Mouse (Mus musculus): ENCODE results near the gene Cldn7. TPM values are rescaled to one million over a fixed set of nuclear protein-coding genes. Genes with fewer than 3 reads are reported as not detected.

Cldn7 gene
- total and polyA plus RNA-seq, 2 experiments from 2014 or later: 0.34 TPM; not detected in 1

DNA sequence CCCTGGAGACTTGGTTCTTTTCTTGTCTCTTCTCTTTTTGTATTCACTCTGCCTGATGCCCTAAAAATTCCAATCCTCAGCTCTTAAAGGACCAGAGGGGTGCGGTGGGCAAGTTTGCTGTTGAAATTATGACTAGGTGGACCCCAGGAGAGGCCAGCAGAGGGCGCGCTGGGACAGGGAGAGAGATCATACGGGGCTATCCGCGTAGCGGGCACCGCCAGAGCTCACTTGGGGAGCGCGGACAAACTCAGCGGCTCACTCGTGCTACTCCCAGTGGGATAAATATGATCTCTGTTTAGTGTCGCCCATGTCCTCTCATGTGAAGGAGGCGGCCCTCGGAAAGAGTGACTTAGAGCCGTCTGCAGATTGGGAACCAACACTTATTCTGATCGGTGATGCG, 30.4 kb upstream of the Cldn7 start:
- no peak overlapping the region for H3K4me3 ChIP-seq (ENCODE audit: low read depth, low read length)
- no peaks in the 10 kb centered on the region for H3K27me3 ChIP-seq (ENCODE audit: insufficient read depth, low read length)
- no peaks in the 10 kb centered on the region for H3K36me3 ChIP-seq (ENCODE audit: insufficient read depth)
- WGBS: 1% methylated on average over 18 of the region's 18 CpGs
- no peak overlapping the region for H3K27ac ChIP-seq (ENCODE audit: low read depth, low read length)
- H3K9ac ChIP-seq: no peak overlapping the region
- peaks cover 8% of the 10 kb centered on the region for H3K4me1 ChIP-seq (ENCODE audit: insufficient read depth)
- peak overlapping the region; percentile 13; the same call in 1 of the 2 replicates for H3K4me2 ChIP-seq (ENCODE audit: low read depth)
- no peaks in the 10 kb centered on the region for H3K9me3 ChIP-seq (ENCODE audit: low read length)
- DNase-seq (peak; percentile 91), ATAC-seq (peak; percentile 74)
- peak; percentile 90 for TF ChIP-seq CTCF (IDR thresholded peaks at IDR 0.05; ENCODE audit: low read depth)

DNA sequence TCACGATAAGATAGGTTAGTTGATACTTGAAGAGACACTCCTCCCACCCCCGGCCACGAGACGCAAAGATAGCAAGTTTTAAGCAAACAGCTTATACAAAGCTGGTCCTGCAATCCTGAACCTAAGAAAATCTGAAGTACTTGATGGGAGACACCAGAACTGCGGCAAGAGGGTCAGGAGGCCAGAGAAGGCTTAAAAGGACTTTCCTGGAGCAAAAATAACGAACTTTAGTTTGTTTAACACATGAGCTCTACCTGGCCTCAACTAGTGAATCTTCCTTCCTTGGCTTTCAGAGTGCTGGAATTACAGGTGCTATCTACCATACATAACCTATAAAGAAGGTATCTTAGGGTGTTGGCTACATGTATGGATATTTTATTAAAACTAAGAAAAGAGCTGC, 29.9 kb upstream of the Cldn7 start:
- no peak overlapping the region for H3K4me2 ChIP-seq (ENCODE audit: low read depth)
- ATAC-seq (no peak), DNase-seq (no peak)
- peaks cover 8% of the 10 kb centered on the region for H3K4me1 ChIP-seq (ENCODE audit: insufficient read depth)
- H3K27ac ChIP-seq (ENCODE audit: low read depth, low read length): no peak overlapping the region
- no peak overlapping the region for H3K4me3 ChIP-seq (ENCODE audit: low read depth, low read length)
- H3K27me3 ChIP-seq (ENCODE audit: insufficient read depth, low read length): no peaks in the 10 kb centered on the region
- TF ChIP-seq CTCF (IDR thresholded peaks at IDR 0.05; ENCODE audit: low read depth): no peak
- no peaks in the 10 kb centered on the region for H3K9me3 ChIP-seq (ENCODE audit: low read length)
- no peak overlapping the region for H3K9ac ChIP-seq
- H3K36me3 ChIP-seq (ENCODE audit: insufficient read depth): no peaks in the 10 kb centered on the region
- WGBS: 15% methylated on average over 6 of the region's 6 CpGs

DNA sequence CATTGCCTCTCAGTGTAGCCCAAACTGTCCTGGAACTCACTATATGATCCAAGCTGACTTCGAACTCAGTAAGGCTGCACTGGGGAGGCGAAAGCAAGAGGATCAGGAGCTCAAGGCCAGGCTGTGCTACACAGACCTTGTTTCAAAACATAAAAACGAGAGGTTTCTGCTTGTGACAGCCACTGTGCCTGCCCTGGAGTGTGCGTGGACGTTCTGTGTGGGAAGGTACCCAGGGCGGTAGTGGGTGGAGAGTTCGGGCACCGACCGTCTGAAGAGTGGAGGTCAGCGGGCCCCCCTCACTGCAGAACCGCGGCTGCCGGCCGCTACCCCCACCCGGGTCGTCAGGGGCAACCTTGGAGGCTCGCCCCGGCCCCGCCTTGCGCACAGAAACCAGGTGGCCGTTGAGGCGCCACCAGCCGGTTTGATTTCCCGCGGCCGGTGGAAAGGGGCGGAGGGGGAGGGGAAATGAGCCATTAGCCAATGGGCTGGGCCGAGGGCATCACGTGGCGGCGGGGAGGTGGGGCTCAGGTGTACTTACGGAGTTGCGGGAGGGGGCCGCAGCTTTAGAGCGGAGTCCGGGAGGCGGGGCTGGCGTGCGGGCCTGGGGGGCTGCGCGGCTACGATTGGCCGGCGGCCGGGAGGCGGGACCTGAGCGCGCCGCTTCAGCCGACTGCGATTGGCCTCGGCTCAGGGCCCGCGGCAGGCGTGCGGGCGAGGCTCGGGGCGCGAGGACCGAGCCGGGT, 29.3 kb upstream of the Cldn7 start, which contains the start of gene Ybx2:
Gene Ybx2 (plus strand): TSS at position 660 of the 743 bp plus-strand sequence.
- 3% methylated on average over 49 of the region's 62 CpGs for WGBS
- no peaks in the 10 kb centered on the region for H3K27me3 ChIP-seq (ENCODE audit: insufficient read depth, low read length)
- H3K9ac ChIP-seq: peak within 1 kb of the TSS; percentile 55
- H3K4me1 ChIP-seq (ENCODE audit: insufficient read depth): peaks cover 8% of the 10 kb centered on the region
- ATAC-seq (peak; percentile 93), DNase-seq (peak; percentile 93)
- H3K36me3 ChIP-seq (ENCODE audit: insufficient read depth): no peaks in the 10 kb centered on the region
- H3K4me3 ChIP-seq (ENCODE audit: low read depth, low read length): peak within 1 kb of the TSS; percentile 55
- peak within 1 kb of the TSS; percentile 98 for H3K4me2 ChIP-seq (ENCODE audit: low read depth)
- no peaks in the 10 kb centered on the region for H3K9me3 ChIP-seq (ENCODE audit: low read length)
- H3K27ac ChIP-seq (ENCODE audit: low read depth, low read length): no peak within 1 kb of the TSS
- 0 out of 2 replicates have a peak, but pooled peaks have one; percentile 23 for TF ChIP-seq CTCF (IDR thresholded peaks at IDR 0.05; ENCODE audit: low read depth)

DNA sequence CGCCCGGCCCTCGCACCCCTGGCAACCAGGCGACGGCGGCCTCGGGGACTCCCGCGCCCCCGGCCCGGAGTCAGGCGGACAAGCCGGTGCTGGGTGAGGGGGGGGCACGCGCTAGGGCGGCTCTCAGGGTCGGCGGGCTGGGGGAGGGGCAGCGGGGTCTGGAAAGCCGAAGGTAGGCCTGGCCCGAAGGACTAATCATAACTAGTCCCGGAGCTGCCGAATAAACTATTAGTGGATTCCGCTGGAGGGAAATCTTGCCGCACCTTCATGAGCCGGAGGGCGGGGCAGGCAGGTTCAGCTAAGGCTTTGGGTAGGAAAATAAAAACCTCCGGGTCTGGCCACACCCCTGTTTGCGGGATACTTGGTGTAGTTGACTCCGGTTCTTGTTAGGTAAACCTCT, 28.4 kb upstream of the Cldn7 start:
- Histone ChIP-seq H3K4me2 (ENCODE audit: low read depth) (peak overlapping the region; percentile 98), H3K27ac (ENCODE audit: low read depth, low read length) (no peak overlapping the region), H3K36me3 (ENCODE audit: insufficient read depth) (no peaks in the 10 kb centered on the region), H3K4me3 (ENCODE audit: low read depth, low read length) (peak overlapping the region; percentile 55), H3K9ac (peak overlapping the region; percentile 55), H3K9me3 (ENCODE audit: low read length) (no peaks in the 10 kb centered on the region), H3K27me3 (ENCODE audit: insufficient read depth, low read length) (no peaks in the 10 kb centered on the region), H3K4me1 (ENCODE audit: insufficient read depth) (peaks cover 8% of the 10 kb centered on the region)
- TF ChIP-seq CTCF (IDR thresholded peaks at IDR 0.05; ENCODE audit: low read depth): no peak
- ATAC-seq (no peak), DNase-seq (no peak)
- 2% methylated on average over 30 of the region's 30 CpGs for WGBS

DNA sequence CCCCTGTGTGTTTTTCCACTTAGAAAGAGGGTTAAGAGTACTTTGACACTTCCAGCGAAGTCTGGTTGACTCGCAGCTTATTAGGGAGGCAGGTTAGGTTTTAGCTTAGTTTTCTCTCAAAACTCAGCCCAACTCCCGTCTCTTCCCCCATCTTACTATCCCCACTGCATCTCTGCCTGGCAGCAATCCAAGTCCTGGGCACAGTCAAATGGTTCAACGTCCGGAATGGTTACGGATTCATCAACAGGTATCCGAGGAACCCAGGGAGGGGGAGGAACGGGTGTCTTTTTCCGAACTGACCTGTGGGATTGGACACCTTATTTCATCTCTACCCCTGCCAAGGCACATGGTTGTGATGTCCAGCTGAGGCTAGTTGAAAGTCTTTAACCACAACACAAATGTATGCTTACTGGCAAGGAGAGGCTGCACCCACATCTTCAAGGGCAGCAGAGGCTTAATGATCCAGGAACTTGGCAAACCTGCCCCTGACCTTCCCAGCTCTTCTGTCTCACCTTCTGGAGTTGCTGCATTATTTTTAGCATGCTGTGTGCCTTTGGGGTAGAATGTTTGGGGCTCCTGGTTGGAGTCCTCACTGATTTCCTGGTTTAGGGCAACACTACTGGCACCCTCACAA, 27.7 kb upstream of the Cldn7 start:
- no peak for DNase-seq
- no peaks in the 10 kb centered on the region for H3K36me3 ChIP-seq (ENCODE audit: insufficient read depth)
- no peak overlapping the region for H3K9ac ChIP-seq
- ATAC-seq: no peak
- peak overlapping the region; percentile 55 for H3K4me3 ChIP-seq (ENCODE audit: low read depth, low read length)
- no peak for TF ChIP-seq CTCF (IDR thresholded peaks at IDR 0.05; ENCODE audit: low read depth)
- WGBS: 36% methylated on average over 9 of the region's 9 CpGs
- no peaks in the 10 kb centered on the region for H3K27me3 ChIP-seq (ENCODE audit: insufficient read depth, low read length)
- no peaks in the 10 kb centered on the region for H3K9me3 ChIP-seq (ENCODE audit: low read length)
- no peak overlapping the region for H3K27ac ChIP-seq (ENCODE audit: low read depth, low read length)
- H3K4me1 ChIP-seq (ENCODE audit: insufficient read depth): peaks cover 8% of the 10 kb centered on the region
- H3K4me2 ChIP-seq (ENCODE audit: low read depth): peak overlapping the region; percentile 98

DNA sequence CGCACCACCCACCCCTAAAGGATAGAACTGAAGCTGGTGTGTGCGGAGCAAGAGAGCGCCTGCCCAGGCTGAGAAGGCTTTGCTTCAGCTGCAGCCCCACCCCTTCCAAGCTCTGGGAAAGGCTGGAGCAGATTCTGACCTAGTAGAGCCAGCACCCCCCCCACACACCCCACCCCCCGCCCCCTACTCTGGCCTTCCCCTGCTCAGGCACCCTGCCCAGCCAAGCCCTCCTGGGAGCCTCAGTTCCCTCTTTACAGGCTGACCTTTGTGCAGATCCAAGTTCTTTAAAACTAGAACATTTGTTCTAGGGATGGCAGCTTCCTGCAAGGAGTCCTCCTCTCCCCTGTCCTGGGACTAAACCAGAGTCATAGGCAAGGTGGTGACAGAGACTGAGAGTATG, 27.2 kb upstream of the Cldn7 start:
- H3K27me3 ChIP-seq (ENCODE audit: insufficient read depth, low read length): no peaks in the 10 kb centered on the region
- no peak overlapping the region for H3K4me3 ChIP-seq (ENCODE audit: low read depth, low read length)
- no peak overlapping the region for H3K27ac ChIP-seq (ENCODE audit: low read depth, low read length)
- WGBS: 40% methylated on average over 4 of the region's 4 CpGs
- no peaks in the 10 kb centered on the region for H3K36me3 ChIP-seq (ENCODE audit: insufficient read depth)
- H3K4me1 ChIP-seq (ENCODE audit: insufficient read depth): peaks cover 8% of the 10 kb centered on the region
- H3K4me2 ChIP-seq (ENCODE audit: low read depth): no peak overlapping the region
- ATAC-seq (no peak), DNase-seq (no peak)
- no peak overlapping the region for H3K9ac ChIP-seq
- no peak for TF ChIP-seq CTCF (IDR thresholded peaks at IDR 0.05; ENCODE audit: low read depth)
- H3K9me3 ChIP-seq (ENCODE audit: low read length): no peaks in the 10 kb centered on the region

DNA sequence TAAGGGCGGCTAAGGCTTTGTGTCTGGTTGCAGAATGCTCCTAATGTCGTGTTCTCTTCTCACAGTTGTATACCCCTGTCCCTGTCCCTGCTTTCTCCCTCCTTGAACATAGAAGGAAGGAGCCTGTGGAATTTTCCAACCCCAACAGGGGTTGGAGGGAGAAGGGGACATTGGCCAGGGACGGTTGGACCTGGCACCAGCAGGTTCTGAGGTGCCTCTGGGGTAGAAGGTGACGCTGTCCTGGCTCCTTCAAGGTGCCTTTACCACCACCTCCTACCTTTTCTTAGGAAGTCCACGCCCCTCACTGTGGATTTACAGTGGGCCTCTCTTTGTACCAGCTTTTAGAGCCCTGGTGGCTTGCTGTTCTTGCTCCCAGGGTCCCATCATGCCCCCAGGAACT, 26.7 kb upstream of the Cldn7 start:
- TF ChIP-seq CTCF (IDR thresholded peaks at IDR 0.05; ENCODE audit: low read depth): no peak
- Histone ChIP-seq H3K36me3 (ENCODE audit: insufficient read depth) (no peaks in the 10 kb centered on the region), H3K4me1 (ENCODE audit: insufficient read depth) (peaks cover 8% of the 10 kb centered on the region), H3K9ac (no peak overlapping the region), H3K27ac (ENCODE audit: low read depth, low read length) (no peak overlapping the region), H3K27me3 (ENCODE audit: insufficient read depth, low read length) (no peaks in the 10 kb centered on the region), H3K4me3 (ENCODE audit: low read depth, low read length) (no peak overlapping the region), H3K9me3 (ENCODE audit: low read length) (no peaks in the 10 kb centered on the region), H3K4me2 (ENCODE audit: low read depth) (no peak overlapping the region)
- no peak for ATAC-seq
- 82% methylated on average over 5 of the region's 5 CpGs for WGBS
- no peak for DNase-seq
